Mouse (Mus musculus) stomach, embryonic 15.5 days (tissue): ENCODE measurements around the gene Tshz2. TPM values are rescaled to one million over a fixed set of nuclear protein-coding genes. Genes with fewer than 3 reads are reported as not detected.

Experiments used
- ATAC-seq: fragments of 200-750 bp; cut with Nextera tagmentation; 2 replicates; pipeline ENCODE4 v1.8.0; 2017; ENCODE audit warnings: low read depth, moderate number of reproducible peaks, moderate TSS enrichment; ENCODE audit not compliant: insufficient read depth, low FRiP score
- H3K27ac ChIP-seq: fragments of 300-500 bp; sonication (generic); 2 replicates; pipeline ENCODE4 v1.5.1; 2015; ENCODE audit warnings: mild to moderate bottlenecking, inconsistent platforms
- H3K27me3 ChIP-seq: fragments of 300-500 bp; sonication (generic); replicated peaks from 2 replicates; pipeline ENCODE4 v1.6.1; 2015; ENCODE audit warnings: inconsistent platforms
- H3K36me3 ChIP-seq: fragments of 300-500 bp; sonication (generic); 2 replicates; pipeline ENCODE4 v1.6.1; 2015; ENCODE audit warnings: inconsistent platforms
- H3K4me1 ChIP-seq: fragments of 300-500 bp; sonication (generic); 2 replicates; pipeline ENCODE4 v1.6.1; 2015; ENCODE audit warnings: inconsistent platforms
- H3K4me2 ChIP-seq: fragments of 300-500 bp; sonication (generic); 2 replicates; pipeline ENCODE4 v1.6.1; 2015; ENCODE audit warnings: mild to moderate bottlenecking, inconsistent platforms
- H3K4me3 ChIP-seq: fragments of 300-500 bp; sonication (generic); replicated peaks from 2 replicates; pipeline ENCODE4 v1.5.1; 2015; ENCODE audit warnings: inconsistent platforms
- H3K9ac ChIP-seq: fragments of 300-500 bp; sonication (generic); 2 replicates; pipeline ENCODE4 v1.6.1; 2015; ENCODE audit warnings: inconsistent platforms
- H3K9me3 ChIP-seq: fragments of 300-500 bp; sonication (generic); 2 replicates; pipeline ENCODE4 v1.6.1; 2016; ENCODE audit warnings: inconsistent platforms
- WGBS: fragments of 180-500 bp; shearing (Covaris S2); methylation state at CpG from one replicate; pipeline ENCODE4 v1.1.7; 2015; 5-methylcytosine and 5-hydroxymethylcytosine counted together
- polyA plus RNA-seq: library from polyadenylated mRNA; unstranded; fragments of >200 nt; fragmentation: Nextera tagmentation; extraction: Ambion mirVana; gene quantifications from 2 replicates; pipeline ENCODE4 v1.2.1, GENCODE M21; 2015

Tshz2 gene
- polyA plus RNA-seq, 1 experiment from 2014 or later, result 15.9 TPM

DNA sequence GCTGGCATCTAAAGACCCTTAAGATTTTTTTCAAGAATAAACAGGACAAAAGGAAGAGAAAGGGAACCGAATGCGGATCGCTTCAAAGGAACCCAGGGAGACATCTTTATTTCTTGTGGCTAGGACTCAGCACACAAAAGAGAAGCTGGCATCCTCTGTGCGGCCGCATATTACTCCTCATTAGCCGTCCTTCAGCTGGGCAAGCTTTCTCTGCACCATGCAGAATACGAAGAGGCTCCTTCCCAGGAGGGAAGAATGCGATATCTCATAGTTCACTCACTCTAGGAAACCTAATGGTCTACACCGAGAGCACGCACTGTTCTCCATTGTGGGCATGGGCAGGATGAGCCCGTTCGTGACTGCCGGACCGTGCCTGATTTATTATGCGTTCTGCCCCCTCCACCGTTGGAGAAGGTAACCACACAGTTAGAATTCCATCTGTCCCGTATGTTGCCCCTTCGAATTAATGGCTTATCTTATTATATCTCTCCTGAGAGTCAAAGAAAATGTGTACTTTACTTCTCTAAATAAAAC lies 89.0 kb downstream of the Tshz2 start:
- Histone ChIP-seq H3K4me2 (no peak overlapping the region), H3K27ac (no peak overlapping the region), H3K27me3 (no peaks in the 10 kb centered on the region), H3K9ac (no peak overlapping the region), H3K4me3 (no peak overlapping the region), H3K9me3 (no peaks in the 10 kb centered on the region), H3K36me3 (no peaks in the 10 kb centered on the region), H3K4me1 (peaks cover 11% of the 10 kb centered on the region; the same call in 1 of the 2 replicates)
- 68% methylated on average over 18 of the region's 18 CpGs for WGBS
- no peak for ATAC-seq

DNA sequence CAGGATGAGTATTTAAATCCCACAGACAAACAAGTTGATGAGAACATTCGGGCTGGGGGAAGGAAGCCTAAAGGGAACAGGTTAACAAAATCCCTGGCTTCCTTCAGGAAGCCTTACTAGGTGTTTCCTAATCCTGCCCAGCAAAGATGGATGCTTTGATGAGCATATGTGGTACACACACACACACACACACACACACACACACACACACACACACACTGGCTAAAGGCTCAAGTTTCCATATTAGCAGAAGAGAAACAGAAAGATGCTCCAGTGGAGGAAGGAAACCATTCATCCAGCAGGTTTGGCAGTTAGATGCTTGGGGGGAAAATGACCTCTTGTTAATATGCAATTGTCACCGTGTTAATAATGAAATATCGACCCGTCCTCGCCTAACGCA lies 89.5 kb downstream of the Tshz2 start:
- H3K27ac ChIP-seq, result peak overlapping the region; percentile 65; the same call in 1 of the 2 replicates
- no peaks in the 10 kb centered on the region for H3K9me3 ChIP-seq
- WGBS, result 41% methylated on average over 6 of the region's 6 CpGs
- no peak for ATAC-seq
- H3K9ac ChIP-seq, result no peak overlapping the region
- no peak overlapping the region for H3K4me2 ChIP-seq
- no peaks in the 10 kb centered on the region for H3K36me3 ChIP-seq
- H3K4me3 ChIP-seq, result no peak overlapping the region
- no peaks in the 10 kb centered on the region for H3K27me3 ChIP-seq
- 0 out of 2 replicates have a peak, but pooled peaks cover 8% of the 10 kb centered on the region for H3K4me1 ChIP-seq

DNA sequence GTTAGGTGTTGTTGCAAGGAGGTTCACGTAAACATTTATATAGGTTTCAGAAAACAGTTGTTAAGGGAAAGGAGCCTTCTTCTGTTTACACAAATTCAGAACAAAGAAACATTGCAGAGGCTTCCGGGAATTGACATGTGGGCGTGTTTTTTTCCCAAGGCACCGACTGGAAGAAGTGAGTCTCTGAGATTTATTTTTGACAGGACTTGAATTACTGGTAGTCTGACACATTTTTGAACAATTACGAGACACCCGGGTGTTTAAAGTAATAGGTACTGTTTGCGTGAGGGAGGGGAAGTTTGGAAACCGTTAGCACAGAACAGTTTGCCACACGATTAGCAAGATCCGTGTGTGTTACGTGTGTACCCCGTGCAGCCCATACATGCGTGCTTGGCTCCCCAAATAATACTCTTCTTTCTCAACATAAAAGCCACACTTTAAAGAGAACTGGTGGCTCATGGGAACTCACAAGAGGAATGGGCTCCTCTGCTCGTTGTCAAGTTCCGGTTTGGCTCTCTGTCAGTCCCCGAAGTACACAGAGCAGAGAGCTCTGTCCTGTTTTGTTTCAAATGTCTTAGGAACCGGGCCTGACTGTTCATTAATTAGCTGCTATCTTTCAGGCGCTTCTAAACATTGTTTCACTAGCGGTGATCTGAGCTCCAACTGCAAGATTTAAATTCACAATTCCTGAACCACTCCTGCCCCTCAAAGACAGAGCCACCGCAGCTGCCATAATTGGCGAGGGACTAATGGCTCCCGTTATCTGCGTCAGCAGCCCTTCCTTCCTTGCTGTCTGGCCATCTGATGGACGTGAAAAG lies 91.0 kb downstream of the Tshz2 start:
- 0 out of 2 replicates have a peak, but pooled peaks cover 5% of the 10 kb centered on the region for H3K4me1 ChIP-seq
- no peak overlapping the region for H3K9ac ChIP-seq
- peak; percentile 54; the same call in 1 of the 2 replicates for ATAC-seq
- H3K27ac ChIP-seq, result peak overlapping the region; percentile 83
- WGBS, result 15% methylated on average over 24 of the region's 24 CpGs
- H3K9me3 ChIP-seq, result no peaks in the 10 kb centered on the region
- H3K4me3 ChIP-seq, result no peak overlapping the region
- H3K36me3 ChIP-seq, result no peaks in the 10 kb centered on the region
- no peaks in the 10 kb centered on the region for H3K27me3 ChIP-seq
- peak overlapping the region; percentile 46 for H3K4me2 ChIP-seq

DNA sequence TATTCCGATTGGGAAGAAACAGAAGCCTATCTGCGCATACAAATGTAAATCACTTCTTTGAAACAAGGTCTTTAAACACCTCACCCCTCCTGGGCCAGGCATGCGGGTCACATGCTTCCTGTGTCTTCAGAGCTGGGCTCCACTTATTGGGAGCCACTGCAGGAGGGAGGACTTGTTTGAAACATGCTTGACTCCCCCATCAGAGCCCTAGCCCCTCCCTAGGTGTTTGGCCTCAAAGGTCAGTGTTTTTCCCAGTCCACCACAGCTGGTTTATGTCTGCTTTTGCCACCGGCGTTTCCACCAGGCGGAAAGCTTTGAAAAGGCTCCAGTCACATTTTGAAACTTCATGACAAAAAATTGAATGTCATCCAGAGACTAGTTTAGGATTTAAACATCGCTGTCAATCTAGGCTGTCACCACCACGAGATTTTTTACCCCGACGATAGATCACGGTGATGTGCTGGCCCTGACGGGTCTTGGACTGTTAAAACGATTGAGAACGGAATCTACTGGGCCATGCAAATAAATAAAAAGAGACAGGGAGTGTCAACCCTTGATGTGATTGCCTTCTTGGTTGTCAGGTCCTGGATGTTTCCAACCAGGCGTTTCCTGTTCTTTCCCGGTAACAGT lies 96.0 kb downstream of the Tshz2 start:
- no peak; the same call in 1 of the 2 replicates for ATAC-seq
- WGBS, result 46% methylated on average over 16 of the region's 16 CpGs
- Histone ChIP-seq H3K27me3 (no peaks in the 10 kb centered on the region), H3K4me2 (no peak overlapping the region), H3K27ac (no peak overlapping the region), H3K9me3 (no peaks in the 10 kb centered on the region), H3K9ac (no peak overlapping the region), H3K36me3 (no peaks in the 10 kb centered on the region), H3K4me3 (no peak overlapping the region), H3K4me1 (peaks cover 10% of the 10 kb centered on the region; the same call in 1 of the 2 replicates)

DNA sequence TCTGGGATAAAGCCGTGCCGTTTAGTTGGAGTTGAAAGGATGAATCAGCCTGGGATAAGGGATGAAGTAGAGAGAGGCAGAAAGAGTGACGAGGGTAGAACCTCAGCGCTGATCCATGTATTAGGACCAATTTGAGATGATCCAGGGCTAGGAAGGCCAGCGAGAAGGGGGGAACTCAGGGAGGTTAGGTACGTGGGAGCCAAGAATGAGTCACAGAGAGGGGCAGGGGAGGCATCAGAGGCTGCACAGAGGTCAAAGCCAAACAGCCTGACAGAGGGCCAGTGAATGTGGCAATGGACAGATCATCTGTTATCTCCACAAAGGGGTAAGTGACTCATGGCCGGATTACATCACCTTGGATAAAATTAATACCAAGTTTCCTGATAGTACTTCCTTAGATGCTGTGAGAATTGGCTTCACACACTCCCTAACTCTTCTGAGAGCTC lies 97.8 kb downstream of the Tshz2 start:
- WGBS, result 53% methylated on average over 7 of the region's 7 CpGs
- no peak overlapping the region for H3K9ac ChIP-seq
- H3K4me1 ChIP-seq, result peaks cover 5% of the 10 kb centered on the region; the same call in 1 of the 2 replicates
- ATAC-seq, result no peak
- no peaks in the 10 kb centered on the region for H3K27me3 ChIP-seq
- H3K9me3 ChIP-seq, result no peaks in the 10 kb centered on the region
- H3K4me3 ChIP-seq, result no peak overlapping the region
- H3K27ac ChIP-seq, result 0 out of 2 replicates have a peak overlapping the region, but pooled peaks have one; percentile 11
- H3K36me3 ChIP-seq, result no peaks in the 10 kb centered on the region
- no peak overlapping the region for H3K4me2 ChIP-seq

DNA sequence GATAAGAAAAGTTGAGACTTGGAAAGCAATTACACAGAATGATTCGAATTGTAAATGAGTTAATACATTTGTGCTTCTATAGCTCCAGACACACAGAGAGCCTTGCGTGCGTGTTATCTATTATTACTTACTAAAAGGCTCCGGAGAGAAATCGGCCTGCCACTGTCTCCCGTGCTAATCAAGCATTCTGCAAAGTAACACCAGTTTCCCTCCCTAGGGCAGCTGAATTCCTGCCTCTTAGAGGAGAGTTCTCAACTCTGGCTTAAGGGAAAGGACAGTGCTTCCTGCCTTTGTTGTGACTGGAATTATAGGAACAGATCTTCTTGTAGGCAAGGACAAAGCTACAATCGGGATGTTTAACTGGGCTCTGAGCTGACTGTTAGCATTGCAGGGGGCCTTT lies 101.2 kb downstream of the Tshz2 start:
- peaks cover 5% of the 10 kb centered on the region; the same call in 1 of the 2 replicates for H3K4me1 ChIP-seq
- H3K27ac ChIP-seq, result peak overlapping the region; percentile 41; the same call in 1 of the 2 replicates
- ATAC-seq, result no peak

DNA sequence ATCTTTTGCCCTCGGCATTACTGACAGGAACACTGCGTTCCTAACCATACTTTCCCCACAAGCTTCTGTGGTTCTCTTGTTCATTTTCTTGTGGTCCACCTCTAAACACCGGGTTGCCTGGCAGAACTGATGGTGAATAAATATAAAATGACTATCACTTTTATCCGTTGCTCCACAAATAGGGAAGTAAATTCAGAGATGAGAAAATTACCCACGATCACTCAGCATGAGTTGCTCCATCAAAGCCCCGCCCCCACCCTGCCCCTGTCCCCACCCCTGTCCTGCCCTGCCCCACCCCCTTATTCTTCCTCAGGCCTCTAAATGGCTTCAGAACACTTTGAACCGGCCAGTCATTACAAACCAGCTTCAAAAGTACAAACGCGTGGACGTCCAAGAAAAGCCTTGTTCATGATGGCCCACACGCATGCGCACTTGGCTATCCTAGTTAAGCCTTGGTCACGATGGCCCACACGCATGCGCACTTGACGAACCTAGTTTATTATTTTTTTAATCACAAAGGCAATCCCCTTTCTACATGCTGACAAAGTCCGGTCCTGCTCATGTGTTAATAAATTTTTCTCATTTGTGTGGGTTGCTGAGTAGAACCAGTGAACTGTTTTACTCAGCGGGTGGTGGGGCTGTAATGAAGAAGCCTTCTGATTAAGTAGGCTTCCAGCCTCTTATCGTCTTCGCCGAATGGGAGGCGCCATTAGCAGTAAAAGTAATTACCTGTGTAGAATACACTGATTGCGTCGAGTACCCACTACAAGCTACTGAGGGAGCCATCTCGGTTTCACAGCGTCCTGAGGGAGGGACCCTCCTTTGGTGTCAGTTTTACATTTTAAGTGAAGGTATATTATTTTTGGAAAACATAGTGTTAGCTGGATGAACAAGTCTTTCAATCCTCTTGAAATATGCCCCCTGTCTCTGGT lies 102.9 kb downstream of the Tshz2 start:
- Histone ChIP-seq H3K27ac (no peak overlapping the region), H3K27me3 (no peaks in the 10 kb centered on the region), H3K4me2 (no peak overlapping the region), H3K9me3 (no peaks in the 10 kb centered on the region), H3K4me1 (peaks cover 1% of the 10 kb centered on the region; the same call in 1 of the 2 replicates), H3K36me3 (no peaks in the 10 kb centered on the region), H3K4me3 (no peak overlapping the region), H3K9ac (no peak overlapping the region)
- no peak for ATAC-seq
- WGBS, result 85% methylated on average over 26 of the region's 26 CpGs

More for the DNA sequence above, 101.2 kb downstream of the Tshz2 start:
- WGBS, result 71% methylated on average over 7 of the region's 7 CpGs
- Histone ChIP-seq H3K4me2 (no peak overlapping the region), H3K9ac (no peak overlapping the region), H3K36me3 (no peaks in the 10 kb centered on the region), H3K9me3 (no peaks in the 10 kb centered on the region), H3K27me3 (no peaks in the 10 kb centered on the region), H3K4me3 (no peak overlapping the region)

DNA sequence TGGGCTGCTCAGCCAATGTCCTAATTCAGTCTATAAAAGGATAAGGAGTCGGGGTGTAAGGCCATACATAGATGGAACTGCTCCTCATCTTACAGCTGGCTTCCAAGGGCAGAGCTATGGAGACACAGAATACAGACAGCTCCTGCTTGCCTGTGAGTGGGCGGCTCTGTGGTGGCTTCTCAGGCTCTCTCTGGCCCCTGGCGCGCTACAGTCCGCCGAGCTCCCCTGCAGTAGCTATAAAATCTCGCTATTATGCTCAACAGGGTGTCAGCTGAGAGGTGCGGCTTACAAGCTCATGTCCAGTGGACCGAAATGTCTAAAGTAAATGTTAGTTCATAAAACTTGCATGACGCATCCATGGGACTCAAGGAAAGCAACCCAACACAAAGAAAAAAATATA lies 108.2 kb downstream of the Tshz2 start:
- ATAC-seq, result no peak
- 89% methylated on average over 10 of the region's 10 CpGs for WGBS
- H3K27ac ChIP-seq, result no peak overlapping the region

DNA sequence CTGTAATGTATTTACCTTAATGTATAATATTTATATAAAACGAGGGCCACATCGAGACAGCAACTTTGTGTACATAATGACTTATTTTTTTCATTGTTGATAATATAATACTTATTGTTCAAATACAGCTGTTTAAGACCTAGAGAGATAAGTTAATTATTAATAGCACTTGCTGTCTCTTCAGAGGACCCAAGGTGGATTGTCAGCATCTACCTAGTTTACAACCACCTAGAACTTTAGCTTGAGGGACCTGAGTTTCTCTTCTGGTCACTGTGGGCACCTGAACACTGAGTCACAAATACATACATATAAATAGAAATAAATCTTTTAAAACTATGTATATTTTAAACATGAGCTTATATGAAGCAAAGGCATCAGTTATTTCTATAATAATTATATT lies 110.0 kb downstream of the Tshz2 start:
- Histone ChIP-seq H3K36me3 (no peaks in the 10 kb centered on the region), H3K9ac (no peak overlapping the region), H3K9me3 (no peaks in the 10 kb centered on the region), H3K4me3 (no peak overlapping the region), H3K4me1 (peaks cover 9% of the 10 kb centered on the region; the same call in 1 of the 2 replicates), H3K27ac (no peak overlapping the region), H3K4me2 (no peak overlapping the region), H3K27me3 (no peaks in the 10 kb centered on the region)
- ATAC-seq, result no peak
- WGBS, result 29% methylated on average over 2 of the region's 2 CpGs

More for the DNA sequence above, 108.2 kb downstream of the Tshz2 start:
- H3K36me3 ChIP-seq, result no peaks in the 10 kb centered on the region
- H3K4me2 ChIP-seq, result no peak overlapping the region
- no peak overlapping the region for H3K4me3 ChIP-seq
- H3K9me3 ChIP-seq, result no peaks in the 10 kb centered on the region
- H3K9ac ChIP-seq, result no peak overlapping the region
- peaks cover 9% of the 10 kb centered on the region; the same call in 1 of the 2 replicates for H3K4me1 ChIP-seq
- H3K27me3 ChIP-seq, result no peaks in the 10 kb centered on the region

DNA sequence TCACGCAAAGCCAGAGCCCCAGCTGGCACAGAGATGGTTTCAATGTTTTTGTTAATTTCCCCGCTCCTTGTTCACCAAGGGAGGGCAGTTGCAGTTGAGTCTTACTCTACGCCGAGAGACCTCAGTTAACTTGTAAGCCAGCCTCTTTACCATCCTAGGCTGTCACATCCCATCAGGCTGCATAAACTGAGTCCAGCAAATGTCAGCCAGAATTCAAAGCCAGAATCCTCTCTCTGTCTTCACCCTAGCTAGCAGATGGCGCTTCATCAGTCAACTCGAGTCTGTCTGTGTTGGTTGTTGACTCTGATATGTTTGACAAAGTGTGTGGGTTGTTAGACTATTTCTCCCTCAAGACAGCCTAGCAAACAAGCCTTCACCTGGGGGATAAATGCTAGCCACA lies 110.5 kb downstream of the Tshz2 start:
- Histone ChIP-seq H3K9ac (no peak overlapping the region), H3K4me3 (no peak overlapping the region), H3K4me1 (peaks cover 9% of the 10 kb centered on the region; the same call in 1 of the 2 replicates), H3K27me3 (no peaks in the 10 kb centered on the region), H3K27ac (no peak overlapping the region), H3K36me3 (no peaks in the 10 kb centered on the region), H3K9me3 (no peaks in the 10 kb centered on the region), H3K4me2 (no peak overlapping the region)
- no peak for ATAC-seq
- 59% methylated on average over 6 of the region's 6 CpGs for WGBS

DNA sequence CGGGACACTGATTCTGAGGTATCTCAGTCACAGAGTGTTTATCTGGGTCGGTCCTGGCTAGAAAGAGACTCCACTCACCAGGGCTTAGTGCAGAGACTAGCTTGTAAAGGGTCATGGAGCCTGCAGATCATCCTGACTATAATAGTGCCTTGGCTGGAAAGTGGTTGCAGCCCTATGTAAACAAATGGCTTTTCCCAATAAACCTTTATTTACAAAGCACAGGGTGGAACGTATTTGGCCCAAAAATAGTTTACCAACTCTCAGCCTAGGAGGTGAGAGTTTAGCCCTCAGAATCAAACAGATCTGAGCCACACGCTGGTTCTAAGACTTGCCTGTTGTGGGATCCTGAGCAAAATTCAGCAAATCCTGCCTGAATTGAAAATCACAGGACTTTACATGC lies 111.1 kb downstream of the Tshz2 start:
- H3K27me3 ChIP-seq, result no peaks in the 10 kb centered on the region
- H3K9me3 ChIP-seq, result no peaks in the 10 kb centered on the region
- peaks cover 9% of the 10 kb centered on the region; the same call in 1 of the 2 replicates for H3K4me1 ChIP-seq
- H3K4me3 ChIP-seq, result no peak overlapping the region
- H3K4me2 ChIP-seq, result no peak overlapping the region
- H3K9ac ChIP-seq, result no peak overlapping the region
- H3K36me3 ChIP-seq, result no peaks in the 10 kb centered on the region
- 41% methylated on average over 4 of the region's 4 CpGs for WGBS
- H3K27ac ChIP-seq, result no peak overlapping the region
- no peak for ATAC-seq
